Mouse (Mus musculus): ENCODE measurements around the gene Chit1.

GRCm38 (mm10) chr1:134105764-134106430 lies 5.1 kb upstream of the Chit1 start:
- no peak for TF ChIP-seq POLR2A (IDR thresholded peaks at IDR 0.05; ENCODE audit: low read depth, low read length)
- TF ChIP-seq CTCF (IDR thresholded peaks at IDR 0.05; ENCODE audit: extremely low read depth, insufficient read length, insufficient replicate concordance, low read depth, low read length) = no peak
